Mouse (Mus musculus): Measurements from ENCODE around the gene Adamts15.

- no peak for TF ChIP-seq CTCF (IDR thresholded peaks at IDR 0.05; ENCODE audit: control insufficient read depth, insufficient read depth, insufficient read length)
- no peak for TF ChIP-seq MAX (IDR thresholded peaks at IDR 0.05)
- no peak for TF ChIP-seq USF1 (IDR thresholded peaks at IDR 0.05; ENCODE audit: low read depth)
Observed at GRCm38 (mm10) chr9:30970001-30970400, 47.7 kb upstream of the Adamts15 start.
